Mouse (Mus musculus): ENCODE data around the gene Dnajc6. TPM values are rescaled to one million over a fixed set of nuclear protein-coding genes. Genes with fewer than 3 reads are reported as not detected.

The Dnajc6 gene
- polyA plus RNA-seq, 2 experiments from 2014 or later, result 2.3 to 3.1 TPM

GRCm38 (mm10) chr4:101507571-101508422 lies 11.3 kb downstream of the Dnajc6 start:
- peak; percentile 40 for ATAC-seq

DNA sequence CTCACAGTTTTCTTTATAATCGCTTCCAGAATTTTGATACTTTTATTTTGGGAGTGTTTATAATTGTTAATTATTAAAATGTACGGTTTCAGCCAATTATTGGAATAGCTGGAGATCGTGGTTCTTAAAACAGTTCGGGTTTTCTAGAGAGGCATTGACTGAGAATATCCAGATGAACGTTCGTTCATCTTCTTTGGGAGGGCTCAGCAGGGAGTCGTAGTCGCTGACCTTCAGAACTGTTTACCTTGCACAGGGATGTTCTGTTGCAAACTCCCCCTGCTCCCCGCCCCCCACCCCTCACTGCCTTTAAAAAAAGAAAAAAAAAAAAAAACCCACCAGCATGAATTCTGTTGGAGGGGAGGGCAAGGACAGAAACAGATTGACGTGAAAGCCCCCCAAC lies 12.0 kb downstream of the Dnajc6 start:
- ATAC-seq, result no peak

DNA sequence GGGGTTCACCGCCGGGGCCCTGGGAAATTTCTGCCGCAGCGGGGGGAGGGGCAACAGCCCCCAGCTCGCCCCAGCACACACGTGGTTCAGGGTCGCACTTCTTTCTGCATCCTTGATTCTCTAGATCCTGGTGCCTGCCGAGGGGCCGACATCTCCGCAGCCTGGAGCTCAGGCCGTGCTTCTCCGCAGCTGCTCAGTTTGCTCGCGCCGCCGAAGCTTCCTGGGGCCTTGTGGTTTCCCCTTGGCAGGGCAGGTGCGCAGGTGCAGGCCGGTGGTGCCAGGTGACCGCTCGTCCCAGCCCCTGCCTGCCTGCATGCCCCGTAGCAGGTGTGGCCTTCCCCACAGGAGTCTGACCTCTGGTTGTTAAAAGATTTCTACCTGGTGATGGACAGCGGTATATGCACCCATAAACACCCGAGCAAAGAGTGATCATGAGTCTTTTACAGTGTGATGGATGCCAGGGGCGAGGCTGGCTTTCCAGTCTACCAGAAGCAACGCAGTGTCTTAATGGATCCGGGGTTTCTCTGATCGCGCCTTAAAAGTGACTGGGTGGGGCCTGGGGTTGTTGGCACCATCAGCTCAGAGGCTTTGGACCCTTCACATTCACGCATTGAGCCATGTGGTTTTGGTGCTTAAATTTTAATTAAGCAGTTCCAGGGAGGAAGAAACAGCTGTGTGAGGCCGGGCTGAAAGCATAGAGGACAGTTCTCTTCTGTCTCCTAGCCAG lies 12.6 kb downstream of the Dnajc6 start:
- peak; percentile 59 for ATAC-seq

- ATAC-seq, result no peak
Observed at GRCm38 (mm10) chr4:101510111-101510903, 13.9 kb downstream of the Dnajc6 start.

DNA sequence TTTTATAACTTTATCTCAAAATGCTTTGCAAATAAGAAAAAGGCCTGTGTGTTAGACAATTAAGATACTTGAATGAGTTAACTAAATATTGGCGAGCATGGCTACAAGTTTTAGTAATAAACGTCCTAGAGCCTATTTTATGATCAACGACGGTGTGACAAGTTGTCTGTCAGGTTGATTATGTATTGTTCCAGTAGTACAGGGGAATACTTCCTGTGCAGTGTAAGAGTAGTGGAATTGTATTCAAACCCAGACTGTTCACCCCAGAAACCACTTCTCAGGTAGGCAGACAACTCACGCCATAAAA lies 14.4 kb downstream of the Dnajc6 start:
- ATAC-seq, result no peak

DNA sequence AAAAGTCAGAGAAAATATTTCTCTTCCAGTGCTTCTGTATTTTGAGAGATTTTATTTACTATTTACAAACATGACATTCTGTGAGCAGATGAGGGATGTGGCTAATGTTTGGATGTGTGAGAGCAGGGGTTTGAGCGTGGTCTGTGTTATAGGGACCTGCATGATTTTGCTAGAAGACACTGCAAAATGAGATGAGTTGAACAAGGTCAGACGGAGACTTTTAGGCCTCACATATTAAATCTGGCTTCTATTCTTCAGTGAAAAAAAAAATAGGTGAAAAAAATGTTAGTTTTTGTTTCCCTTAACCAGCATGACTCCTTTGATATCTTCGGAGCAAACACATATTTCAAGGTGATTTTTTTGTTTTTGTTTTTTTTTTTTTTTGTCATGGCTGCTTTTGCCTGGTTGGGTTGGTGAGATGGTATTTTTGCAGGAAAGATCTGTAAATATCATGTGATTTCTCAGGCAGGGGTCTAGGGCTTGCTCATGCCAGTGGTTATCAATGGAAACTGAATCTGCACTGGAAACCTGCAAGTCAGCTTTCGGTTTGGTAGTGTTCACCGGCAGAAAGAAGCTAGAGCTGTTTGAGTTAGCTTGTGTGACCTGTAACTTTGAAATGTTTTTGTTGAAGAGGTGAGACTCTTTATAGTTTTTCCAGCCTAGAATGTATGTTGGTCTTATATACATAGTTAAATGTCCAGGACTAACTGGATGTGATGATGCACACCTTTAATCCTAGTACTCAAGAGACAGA lies 15.5 kb downstream of the Dnajc6 start:
- ATAC-seq, result peak; percentile 24

DNA sequence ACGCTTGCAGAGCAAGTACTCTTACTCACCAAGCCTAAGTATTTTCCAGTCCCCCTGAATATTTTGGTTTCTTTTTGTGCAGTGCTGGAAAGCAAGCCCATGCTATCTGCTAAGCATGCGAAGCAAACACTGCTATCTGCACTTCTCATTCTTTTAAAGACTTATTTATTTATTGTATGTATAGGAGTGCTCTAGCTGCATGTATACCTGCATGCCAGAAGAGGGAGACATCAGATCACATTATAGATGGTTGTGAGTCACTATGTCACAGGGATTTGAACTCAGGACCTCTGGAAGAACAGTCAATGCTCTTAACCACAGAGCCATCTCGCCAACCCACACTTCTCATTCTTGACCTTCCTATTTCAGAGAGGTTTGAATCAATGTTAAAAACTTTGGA lies 16.8 kb downstream of the Dnajc6 start:
- ATAC-seq, result no peak

DNA sequence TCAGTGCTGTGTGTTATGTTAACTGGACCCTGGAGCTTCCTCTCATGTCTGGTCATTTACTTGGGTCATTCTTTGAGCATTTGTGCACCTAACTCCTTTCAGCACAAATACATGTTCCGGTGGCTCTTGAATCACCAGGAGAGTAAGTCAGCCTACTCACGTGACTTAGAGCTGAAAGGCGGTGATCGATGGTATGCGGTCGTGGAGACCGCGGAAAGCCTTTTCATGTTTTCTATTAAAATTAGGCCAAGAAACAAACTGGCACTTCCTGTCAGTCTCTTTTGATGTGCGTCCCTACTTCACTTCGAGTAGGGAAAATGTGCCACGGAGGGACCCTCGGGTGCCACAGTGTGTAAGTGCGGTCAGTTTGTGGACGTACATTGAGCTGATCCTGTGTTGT lies 19.4 kb downstream of the Dnajc6 start:
- no peak for ATAC-seq

DNA sequence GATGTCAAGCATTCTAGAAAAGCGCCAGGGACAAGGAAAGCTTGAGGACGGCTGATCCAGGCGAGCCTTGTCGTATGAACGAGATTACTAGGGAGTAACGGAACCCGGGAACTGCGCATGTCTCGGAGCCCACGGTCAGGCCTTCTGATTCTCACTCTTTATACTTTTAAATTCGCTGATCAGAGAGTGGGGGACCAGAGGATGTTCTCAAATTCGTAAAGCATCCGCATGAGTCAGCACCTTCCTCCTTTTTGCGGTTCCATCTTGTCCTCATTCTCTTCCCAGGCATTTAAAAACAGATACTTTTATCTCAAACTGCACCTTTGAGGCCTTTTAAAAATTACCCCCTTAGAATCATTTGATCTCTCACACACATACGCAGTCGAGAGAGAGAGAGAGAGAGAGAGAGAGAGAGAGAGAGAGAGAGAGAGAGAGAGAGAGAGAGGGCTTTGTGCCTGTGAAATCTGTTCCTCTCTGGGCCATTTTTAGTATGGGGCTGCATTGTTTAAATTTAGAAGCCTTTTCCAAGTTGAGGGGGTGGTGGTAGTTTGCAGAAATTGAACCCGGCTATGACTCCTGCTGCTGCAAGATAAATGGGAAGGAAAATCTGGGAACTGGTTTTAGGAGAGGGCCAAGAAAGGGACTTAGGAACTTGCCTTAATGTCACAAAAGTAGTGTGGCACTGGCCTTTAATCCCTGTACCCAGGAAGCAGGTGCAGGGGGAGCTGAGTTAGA lies 20.2 kb downstream of the Dnajc6 start:
- no peak for ATAC-seq

GRCm38 (mm10) chr4:101531901-101532300 lies 35.5 kb downstream of the Dnajc6 start:
- ATAC-seq, result no peak

- ATAC-seq, result no peak
Observed at GRCm38 (mm10) chr4:101540516-101540915, 44.1 kb downstream of the Dnajc6 start.

DNA sequence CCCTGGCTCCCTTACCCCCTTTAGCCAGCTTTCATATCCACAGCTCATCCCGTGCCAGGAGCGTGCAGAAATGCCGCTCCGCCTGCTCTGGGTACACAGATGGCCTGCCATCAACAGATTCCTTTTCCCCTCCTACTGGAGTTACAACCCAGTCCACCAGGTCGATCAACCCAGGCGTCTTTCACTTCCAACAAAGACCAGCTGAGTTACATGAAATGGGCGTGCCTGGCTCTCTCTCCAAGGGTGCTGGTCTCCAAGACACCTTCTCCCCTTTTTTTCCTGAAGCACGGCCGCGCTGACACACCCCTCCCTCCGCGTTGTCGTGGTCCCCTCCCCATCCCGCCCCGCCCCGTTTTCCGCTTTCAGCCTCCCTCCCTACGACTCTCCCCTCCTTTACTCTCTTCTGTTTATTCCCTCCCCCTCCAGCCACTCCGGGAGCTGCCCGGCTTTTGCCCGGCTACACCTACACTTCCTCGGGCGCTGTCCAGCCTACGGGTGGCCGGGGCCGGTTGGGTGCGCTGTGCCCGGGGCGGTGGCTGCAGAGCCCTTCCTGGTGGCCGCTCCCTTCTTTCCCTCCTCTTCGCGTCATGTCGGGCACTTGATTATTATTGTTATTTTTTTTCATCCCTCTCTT lies 53.6 kb downstream of the Dnajc6 start:
- ATAC-seq, result no peak

GRCm38 (mm10) chr4:101550671-101551161 lies 54.3 kb downstream of the Dnajc6 start:
- no peak for ATAC-seq

DNA sequence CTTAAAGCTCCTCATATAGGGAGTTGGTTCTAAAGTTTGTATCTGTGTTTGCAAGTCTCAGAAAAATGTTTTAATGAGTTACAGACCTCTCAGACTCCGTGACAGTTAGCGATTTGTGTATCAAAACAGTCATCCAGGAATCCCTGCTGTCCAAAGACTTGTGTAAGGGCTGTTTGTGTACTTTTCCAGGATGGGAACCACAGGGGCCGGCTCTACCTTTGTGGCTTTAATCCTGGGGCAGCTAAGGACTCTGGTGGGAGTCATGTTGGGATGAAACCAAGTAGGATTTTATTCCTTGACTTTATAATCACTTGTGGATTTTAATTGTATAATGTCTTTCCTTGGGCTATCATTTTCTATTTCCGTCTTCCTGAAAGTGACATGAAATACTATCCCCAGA lies 55.0 kb downstream of the Dnajc6 start:
- no peak for ATAC-seq

DNA sequence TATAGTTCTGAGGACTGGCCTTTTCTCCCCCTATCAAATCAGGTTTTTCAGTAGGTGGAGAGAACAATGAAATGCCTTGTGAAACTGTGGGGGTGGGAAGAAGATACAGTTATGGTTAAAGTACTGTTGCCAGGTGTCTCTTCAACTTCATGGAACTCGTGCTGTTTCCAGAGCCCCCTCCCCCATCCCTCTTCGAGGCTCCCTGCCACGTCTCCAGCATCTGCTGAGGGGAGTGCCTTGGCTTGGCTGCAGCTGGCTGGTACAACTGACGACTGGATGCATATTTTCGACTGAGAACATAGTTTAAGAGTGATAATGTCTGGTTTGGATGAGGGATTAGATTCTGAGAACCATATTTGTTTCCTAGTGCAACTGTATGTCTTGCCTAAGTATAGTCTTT lies 55.9 kb downstream of the Dnajc6 start:
- ATAC-seq, result no peak

DNA sequence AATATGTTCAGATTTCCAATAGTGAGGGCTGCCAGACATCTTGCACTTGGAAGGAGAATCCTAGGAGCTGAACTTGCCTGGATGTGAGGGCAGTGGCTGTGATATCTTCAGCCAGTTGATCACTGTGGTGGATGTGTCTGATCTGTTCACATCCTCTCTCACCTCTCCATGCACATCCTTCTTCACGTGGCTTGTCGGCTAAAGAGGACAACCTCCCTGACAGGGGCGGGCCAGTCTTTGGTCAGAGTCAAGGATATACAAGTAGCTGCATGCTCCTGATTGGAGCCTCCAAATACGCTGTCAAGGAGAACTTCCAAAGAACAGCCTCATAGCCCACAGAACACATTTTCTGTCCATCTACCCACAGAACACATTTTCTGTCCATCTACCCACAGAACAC lies 58.6 kb downstream of the Dnajc6 start:
- no peak for ATAC-seq

DNA sequence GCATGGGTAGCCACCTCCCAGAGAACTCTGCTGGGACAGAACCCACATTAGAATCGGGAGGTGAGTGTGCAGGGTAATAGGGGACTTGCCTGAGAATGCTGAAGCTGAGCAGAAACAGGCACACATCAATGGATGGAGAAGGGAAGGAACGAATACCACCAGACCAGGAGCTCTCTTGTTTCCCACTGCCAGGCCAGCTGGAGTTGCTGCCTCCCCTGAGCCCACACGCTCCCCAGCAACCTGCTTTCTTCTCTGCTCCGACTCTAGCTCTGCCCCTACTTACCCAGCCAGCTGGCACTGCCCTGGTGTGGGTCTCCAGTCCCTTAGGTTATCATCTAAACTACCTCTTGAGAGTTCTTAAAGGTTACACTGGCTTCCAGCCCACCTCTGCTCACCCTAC lies 63.7 kb downstream of the Dnajc6 start:
- no peak for ATAC-seq

- no peak for ATAC-seq
Observed at GRCm38 (mm10) chr4:101562836-101563235, 66.4 kb downstream of the Dnajc6 start.

GRCm38 (mm10) chr4:101563607-101564006 lies 67.2 kb downstream of the Dnajc6 start:
- ATAC-seq, result no peak

DNA sequence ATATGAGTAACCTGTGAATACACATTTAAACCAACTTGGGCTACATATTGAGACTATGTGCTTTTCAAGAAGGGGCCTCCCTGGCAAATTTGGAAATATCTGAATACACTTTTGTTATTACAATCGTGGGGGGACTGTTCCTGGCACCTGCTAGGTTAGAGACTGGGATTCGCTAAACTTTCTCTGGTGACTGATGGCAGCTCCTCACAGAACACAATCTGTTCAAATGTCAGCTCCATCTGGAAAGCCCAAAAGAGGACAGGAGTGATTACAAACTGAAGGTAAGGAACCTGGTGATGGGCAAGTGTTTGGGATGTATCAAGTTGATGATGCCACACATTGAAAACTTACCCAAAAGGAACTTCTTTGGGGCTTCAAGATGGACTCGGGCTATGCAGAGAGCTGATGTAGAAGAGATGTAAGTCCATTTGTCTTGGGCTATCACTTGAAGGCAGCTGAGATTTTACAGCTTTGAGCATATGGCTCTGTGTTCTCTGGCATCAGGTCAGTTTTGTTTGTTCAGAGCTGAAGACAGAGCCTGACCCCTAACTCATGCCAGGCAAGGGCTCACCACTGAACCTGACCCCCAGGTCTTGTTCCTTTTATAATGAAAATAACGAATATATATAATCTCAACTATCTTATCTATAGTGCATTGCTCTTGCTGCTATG lies 68.4 kb downstream of the Dnajc6 start:
- ATAC-seq, result no peak

GRCm38 (mm10) chr4:101569076-101569475 lies 72.6 kb downstream of the Dnajc6 start:
- no peak for ATAC-seq
